Mouse (Mus musculus): ENCODE measurements around the gene Ubxn1. TPM values are rescaled to one million over a fixed set of nuclear protein-coding genes. Genes with fewer than 3 reads are reported as not detected.

The Ubxn1 gene
- polyA plus RNA-seq, 1 experiment from 2014 or later: 162 TPM

GRCm38 (mm10) chr19:8838041-8838730, 33.1 kb upstream of the Ubxn1 start:
- ATAC-seq (ENCODE audit: insufficient number of reproducible peaks, insufficient read depth, low FRiP score, low read depth): no peak
- Histone ChIP-seq H3K27me3 (ENCODE audit: control insufficient read depth, insufficient read depth, low read length) (no peaks in the 10 kb centered on the region), H3K4me3 (ENCODE audit: low read depth, low read length) (peak overlapping the region; percentile 54), H3K4me1 (ENCODE audit: control insufficient read depth, insufficient read depth, low read length) (peaks cover 15% of the 10 kb centered on the region), H3K36me3 (ENCODE audit: control insufficient read depth, insufficient read depth, low read length) (peaks cover 27% of the 10 kb centered on the region), H3K27ac (ENCODE audit: low read length) (peak overlapping the region; percentile 97), H3K9ac (replicated peaks; ENCODE audit: low read depth, low read length) (peak overlapping the region; percentile 60), H3K4me2 (replicated peaks; ENCODE audit: low read depth, low read length) (peak overlapping the region; percentile 82), H3K9me3 (ENCODE audit: control insufficient read depth, low read depth, low read length) (no peaks in the 10 kb centered on the region)
- 20% methylated on average over 15 of the region's 15 CpGs for WGBS

- H3K4me3 ChIP-seq (ENCODE audit: low read depth, low read length): peak within 1 kb of the TSS; percentile 54
- H3K27me3 ChIP-seq (ENCODE audit: control insufficient read depth, insufficient read depth, low read length): no peaks in the 10 kb centered on the region
- H3K4me2 ChIP-seq (replicated peaks; ENCODE audit: low read depth, low read length): peak within 1 kb of the TSS; percentile 83
- peak within 1 kb of the TSS; percentile 60 for H3K9ac ChIP-seq (replicated peaks; ENCODE audit: low read depth, low read length)
- WGBS: 56% methylated on average over 11 of the region's 11 CpGs
- ATAC-seq (ENCODE audit: insufficient number of reproducible peaks, insufficient read depth, low FRiP score, low read depth): no peak
- peaks cover 15% of the 10 kb centered on the region for H3K36me3 ChIP-seq (ENCODE audit: control insufficient read depth, insufficient read depth, low read length)
- peak within 1 kb of the TSS; percentile 97 for H3K27ac ChIP-seq (ENCODE audit: low read length)
- peaks cover 15% of the 10 kb centered on the region for H3K4me1 ChIP-seq (ENCODE audit: control insufficient read depth, insufficient read depth, low read length)
- H3K9me3 ChIP-seq (ENCODE audit: control insufficient read depth, low read depth, low read length): no peaks in the 10 kb centered on the region
Observed at GRCm38 (mm10) chr19:8839103-8839907, 32.0 kb upstream of the Ubxn1 start, which contains the start of gene Gng3. Gene Gng3, minus strand, starts transcription at chr19:8839194.

GRCm38 (mm10) chr19:8839908-8840791, 31.1 kb upstream of the Ubxn1 start:
- H3K4me3 ChIP-seq (ENCODE audit: low read depth, low read length): peak overlapping the region; percentile 38
- 0 out of 2 replicates have a peak overlapping the region, but pooled peaks have one; percentile 48 for H3K27ac ChIP-seq (ENCODE audit: low read length)
- ATAC-seq (ENCODE audit: insufficient number of reproducible peaks, insufficient read depth, low FRiP score, low read depth): peak; percentile 44

GRCm38 (mm10) chr19:8841012-8841411, 30.3 kb upstream of the Ubxn1 start:
- ATAC-seq (ENCODE audit: insufficient number of reproducible peaks, insufficient read depth, low FRiP score, low read depth): no peak
- 90% methylated on average over 7 of the region's 7 CpGs for WGBS

More at GRCm38 (mm10) chr19:8839908-8840791, 31.1 kb upstream of the Ubxn1 start:
- Histone ChIP-seq H3K9me3 (ENCODE audit: control insufficient read depth, low read depth, low read length) (no peaks in the 10 kb centered on the region), H3K4me1 (ENCODE audit: control insufficient read depth, insufficient read depth, low read length) (peaks cover 15% of the 10 kb centered on the region), H3K4me2 (replicated peaks; ENCODE audit: low read depth, low read length) (peak overlapping the region; percentile 83), H3K36me3 (ENCODE audit: control insufficient read depth, insufficient read depth, low read length) (peaks cover 8% of the 10 kb centered on the region), H3K9ac (replicated peaks; ENCODE audit: low read depth, low read length) (peak overlapping the region; percentile 46; the same call in 1 of the 2 replicates), H3K27me3 (ENCODE audit: control insufficient read depth, insufficient read depth, low read length) (no peaks in the 10 kb centered on the region)
- 24% methylated on average over 29 of the region's 29 CpGs for WGBS

GRCm38 (mm10) chr19:8842961-8843360, 28.3 kb upstream of the Ubxn1 start:
- H3K36me3 ChIP-seq (ENCODE audit: control insufficient read depth, insufficient read depth, low read length): peaks cover 12% of the 10 kb centered on the region
- H3K9me3 ChIP-seq (ENCODE audit: control insufficient read depth, low read depth, low read length): no peaks in the 10 kb centered on the region
- H3K9ac ChIP-seq (replicated peaks; ENCODE audit: low read depth, low read length): no peak overlapping the region
- no peak overlapping the region for H3K4me3 ChIP-seq (ENCODE audit: low read depth, low read length)
- no peak overlapping the region for H3K4me2 ChIP-seq (replicated peaks; ENCODE audit: low read depth, low read length)
- H3K27ac ChIP-seq (ENCODE audit: low read length): no peak overlapping the region
- peaks cover 15% of the 10 kb centered on the region for H3K4me1 ChIP-seq (ENCODE audit: control insufficient read depth, insufficient read depth, low read length)
- no peak for ATAC-seq (ENCODE audit: insufficient number of reproducible peaks, insufficient read depth, low FRiP score, low read depth)
- WGBS: 90% methylated on average over 6 of the region's 6 CpGs
- no peaks in the 10 kb centered on the region for H3K27me3 ChIP-seq (ENCODE audit: control insufficient read depth, insufficient read depth, low read length)

More at GRCm38 (mm10) chr19:8841012-8841411, 30.3 kb upstream of the Ubxn1 start:
- H3K4me1 ChIP-seq (ENCODE audit: control insufficient read depth, insufficient read depth, low read length): peaks cover 15% of the 10 kb centered on the region
- no peaks in the 10 kb centered on the region for H3K27me3 ChIP-seq (ENCODE audit: control insufficient read depth, insufficient read depth, low read length)
- peak overlapping the region; percentile 38; the same call in 1 of the 2 replicates for H3K4me3 ChIP-seq (ENCODE audit: low read depth, low read length)
- H3K4me2 ChIP-seq (replicated peaks; ENCODE audit: low read depth, low read length): peak overlapping the region; percentile 83
- no peak overlapping the region for H3K27ac ChIP-seq (ENCODE audit: low read length)
- peaks cover 5% of the 10 kb centered on the region for H3K36me3 ChIP-seq (ENCODE audit: control insufficient read depth, insufficient read depth, low read length)
- no peaks in the 10 kb centered on the region for H3K9me3 ChIP-seq (ENCODE audit: control insufficient read depth, low read depth, low read length)
- H3K9ac ChIP-seq (replicated peaks; ENCODE audit: low read depth, low read length): no peak overlapping the region

GRCm38 (mm10) chr19:8844371-8845129, 26.7 kb upstream of the Ubxn1 start:
- peaks cover 5% of the 10 kb centered on the region; the same call in 1 of the 2 replicates for H3K4me1 ChIP-seq (ENCODE audit: control insufficient read depth, insufficient read depth, low read length)
- H3K36me3 ChIP-seq (ENCODE audit: control insufficient read depth, insufficient read depth, low read length): peaks cover 12% of the 10 kb centered on the region
- no peak overlapping the region for H3K4me3 ChIP-seq (ENCODE audit: low read depth, low read length)
- H3K4me2 ChIP-seq (replicated peaks; ENCODE audit: low read depth, low read length): no peak overlapping the region
- 63% methylated on average over 5 of the region's 5 CpGs for WGBS
- no peak overlapping the region for H3K27ac ChIP-seq (ENCODE audit: low read length)
- ATAC-seq (ENCODE audit: insufficient number of reproducible peaks, insufficient read depth, low FRiP score, low read depth): no peak
- no peaks in the 10 kb centered on the region for H3K27me3 ChIP-seq (ENCODE audit: control insufficient read depth, insufficient read depth, low read length)
- H3K9ac ChIP-seq (replicated peaks; ENCODE audit: low read depth, low read length): no peak overlapping the region
- H3K9me3 ChIP-seq (ENCODE audit: control insufficient read depth, low read depth, low read length): no peaks in the 10 kb centered on the region

GRCm38 (mm10) chr19:8848356-8848755, 22.9 kb upstream of the Ubxn1 start:
- H3K4me3 ChIP-seq (ENCODE audit: low read depth, low read length): no peak overlapping the region
- WGBS: 75% methylated on average over 5 of the region's 5 CpGs
- H3K4me1 ChIP-seq (ENCODE audit: control insufficient read depth, insufficient read depth, low read length): no peaks in the 10 kb centered on the region
- no peak for ATAC-seq (ENCODE audit: insufficient number of reproducible peaks, insufficient read depth, low FRiP score, low read depth)
- peaks cover 7% of the 10 kb centered on the region for H3K36me3 ChIP-seq (ENCODE audit: control insufficient read depth, insufficient read depth, low read length)
- H3K9me3 ChIP-seq (ENCODE audit: control insufficient read depth, low read depth, low read length): no peaks in the 10 kb centered on the region
- no peak overlapping the region for H3K4me2 ChIP-seq (replicated peaks; ENCODE audit: low read depth, low read length)
- no peak overlapping the region for H3K27ac ChIP-seq (ENCODE audit: low read length)
- no peak overlapping the region for H3K9ac ChIP-seq (replicated peaks; ENCODE audit: low read depth, low read length)
- no peaks in the 10 kb centered on the region for H3K27me3 ChIP-seq (ENCODE audit: control insufficient read depth, insufficient read depth, low read length)
